Mouse (Mus musculus) lung, embryonic 14.5 days (tissue): ENCODE data around the gene Nectin1. TPM values are rescaled to one million over a fixed set of nuclear protein-coding genes. Genes with fewer than 3 reads are reported as not detected.

Source experiments
- ATAC-seq: fragments of 200-750 bp; cut with Nextera tagmentation; 2 replicates; pipeline ENCODE4 v1.8.0; 2017; ENCODE audit warnings: mild to moderate bottlenecking, moderate TSS enrichment, moderate library complexity; ENCODE audit not compliant: insufficient read depth
- DNase-seq: peaks from one replicate; pipeline ENCODE4 v3.0.0-alpha.2; 2015
- H3K27ac ChIP-seq: fragments of 300-500 bp; sonication (generic); 2 replicates; pipeline ENCODE4 v1.5.1; 2014; ENCODE audit warnings: low read depth, mild to moderate bottlenecking, moderate library complexity
- H3K27me3 ChIP-seq: fragments of 300-500 bp; sonication (generic); 2 replicates; pipeline ENCODE4 v1.6.1; 2014; ENCODE audit warnings: low read length, control low read depth; ENCODE audit not compliant: insufficient read depth
- H3K36me3 ChIP-seq: fragments of 300-500 bp; sonication (generic); 2 replicates; pipeline ENCODE4 v1.6.1; 2014; ENCODE audit warnings: control low read depth; ENCODE audit not compliant: insufficient read depth
- H3K4me1 ChIP-seq: fragments of 300-500 bp; sonication (generic); 2 replicates; pipeline ENCODE4 v1.6.1; 2014; ENCODE audit warnings: antibody characterized with exemption, control low read depth; ENCODE audit not compliant: insufficient read depth
- H3K4me2 ChIP-seq: fragments of 300-500 bp; sonication (generic); 2 replicates; pipeline ENCODE4 v1.6.1; 2014; ENCODE audit warnings: mild to moderate bottlenecking
- H3K4me3 ChIP-seq: fragments of 300-500 bp; sonication (generic); 2 replicates; pipeline ENCODE4 v1.5.1; 2014; ENCODE audit warnings: low read depth, low read length
- H3K9ac ChIP-seq: fragments of 300-500 bp; sonication (generic); 2 replicates; pipeline ENCODE4 v1.6.1; 2014
- H3K9me3 ChIP-seq: fragments of 300-500 bp; sonication (generic); 2 replicates; pipeline ENCODE4 v1.6.1; 2016; ENCODE audit warnings: low read depth, low read length, control low read depth
- CTCF ChIP-seq: IDR thresholded peaks from 2 replicates; pipeline ENCODE4 v1.5.1; 2016; ENCODE audit warnings: antibody characterized with exemption, low read depth
- WGBS: fragments of 180-500 bp; shearing (Covaris S2); extraction: QIAGEN DNeasy Blood & Tissue Kit; methylation state at CpG from one replicate; pipeline ENCODE4 v1.1.7; 2014; 5-methylcytosine and 5-hydroxymethylcytosine counted together
- polyA plus RNA-seq: library from polyadenylated mRNA; unstranded; fragments of >200 nt; fragmentation: Nextera tagmentation; extraction: Ambion mirVana; gene quantifications from 2 replicates; pipeline ENCODE4 v1.2.1, GENCODE M21; 2014

Gene Nectin1
- polyA plus RNA-seq, 1 experiment from 2014 or later = 6.7 TPM

- 0 out of 2 replicates have a peak, but pooled peaks cover 3% of the 10 kb centered on the region for H3K27me3 ChIP-seq
- DNase-seq (peak; percentile 44), ATAC-seq (peak; percentile 68)
Measured at GRCm38 (mm10) chr9:43843711-43844127, 99.9 kb downstream of the Nectin1 start.

DNA sequence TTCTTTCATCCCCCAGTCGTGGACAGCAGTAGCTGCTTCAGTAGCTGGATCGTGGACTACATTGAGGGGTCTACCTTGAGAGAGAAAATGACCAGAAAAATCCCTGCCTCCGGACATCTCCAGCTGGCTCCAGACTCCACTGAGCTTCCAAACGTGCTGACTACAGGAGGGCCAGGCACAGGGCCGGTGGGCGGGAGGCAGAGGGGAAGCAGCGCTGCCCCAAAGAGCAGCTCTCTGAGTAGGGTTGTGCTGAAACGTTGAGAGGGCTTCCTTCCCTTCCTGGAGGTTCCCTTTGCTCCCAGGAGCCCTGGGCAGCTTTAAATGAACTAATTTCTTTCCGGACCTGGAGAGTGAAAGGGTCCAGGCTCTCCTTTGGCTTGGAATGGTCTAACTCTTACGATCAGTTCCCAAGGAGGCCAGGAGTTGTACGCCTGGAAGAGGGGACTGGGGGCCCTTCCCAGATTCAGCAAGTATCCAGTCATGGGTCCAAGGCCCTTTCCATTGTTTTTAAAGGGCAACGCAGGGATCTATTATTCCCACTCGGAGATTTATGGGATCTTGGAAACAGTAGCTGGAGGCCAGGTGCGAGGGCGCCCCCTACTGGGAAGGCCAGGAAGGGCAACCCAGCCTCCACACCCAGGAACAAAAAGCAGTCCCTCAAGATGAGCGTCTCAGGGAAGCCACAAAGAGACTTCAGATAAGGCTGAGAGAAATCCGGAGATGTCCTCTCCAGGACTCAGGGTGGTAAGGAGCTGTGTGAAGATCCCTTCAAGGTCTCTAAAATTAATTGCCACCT, 102.1 kb downstream of the Nectin1 start:
- Histone ChIP-seq H3K4me3 (no peak overlapping the region), H3K9me3 (no peaks in the 10 kb centered on the region), H3K4me1 (peaks cover 5% of the 10 kb centered on the region; the same call in 1 of the 2 replicates), H3K36me3 (no peaks in the 10 kb centered on the region), H3K27ac (no peak overlapping the region), H3K4me2 (no peak overlapping the region), H3K9ac (no peak overlapping the region), H3K27me3 (0 out of 2 replicates have a peak, but pooled peaks cover 3% of the 10 kb centered on the region)
- WGBS = 10% methylated on average over 17 of the region's 17 CpGs
- DNase-seq = peak; percentile 65
- peak; percentile 82 for TF ChIP-seq CTCF
- no peak for ATAC-seq

More at GRCm38 (mm10) chr9:43843711-43844127, 99.9 kb downstream of the Nectin1 start:
- Histone ChIP-seq H3K9me3 (no peaks in the 10 kb centered on the region), H3K4me2 (no peak overlapping the region), H3K4me3 (no peak overlapping the region), H3K27ac (no peak overlapping the region), H3K9ac (no peak overlapping the region), H3K4me1 (peaks cover 5% of the 10 kb centered on the region; the same call in 1 of the 2 replicates), H3K36me3 (no peaks in the 10 kb centered on the region)
- 3% methylated on average over 2 of the region's 3 CpGs for WGBS
- no peak for TF ChIP-seq CTCF

- Histone ChIP-seq H3K4me3 (no peak overlapping the region), H3K27ac (no peak overlapping the region), H3K4me2 (no peak overlapping the region), H3K36me3 (no peaks in the 10 kb centered on the region), H3K4me1 (peaks cover 5% of the 10 kb centered on the region; the same call in 1 of the 2 replicates), H3K9ac (no peak overlapping the region), H3K9me3 (no peaks in the 10 kb centered on the region), H3K27me3 (0 out of 2 replicates have a peak, but pooled peaks cover 3% of the 10 kb centered on the region)
- no peak for TF ChIP-seq CTCF
- DNase-seq (no peak), ATAC-seq (no peak)
- whole genome bisulfite sequencing = 54% methylated on average over 5 of the region's 5 CpGs
Measured at GRCm38 (mm10) chr9:43847861-43848260, 104.1 kb downstream of the Nectin1 start.

- Histone ChIP-seq H3K9me3 (no peaks in the 10 kb centered on the region), H3K4me3 (no peak overlapping the region), H3K27me3 (no peaks in the 10 kb centered on the region), H3K4me2 (no peak overlapping the region), H3K4me1 (peaks cover 5% of the 10 kb centered on the region; the same call in 1 of the 2 replicates), H3K36me3 (no peaks in the 10 kb centered on the region), H3K9ac (no peak overlapping the region), H3K27ac (no peak overlapping the region)
- WGBS = 67% methylated on average over 8 of the region's 8 CpGs
- TF ChIP-seq CTCF = no peak
- DNase-seq = no peak
- ATAC-seq = no peak
Measured at GRCm38 (mm10) chr9:43850281-43850680, 106.5 kb downstream of the Nectin1 start.

- no peak for TF ChIP-seq CTCF
- Histone ChIP-seq H3K9me3 (no peaks in the 10 kb centered on the region), H3K9ac (no peak overlapping the region), H3K36me3 (no peaks in the 10 kb centered on the region), H3K4me1 (no peaks in the 10 kb centered on the region), H3K4me3 (no peak overlapping the region), H3K27ac (no peak overlapping the region), H3K4me2 (no peak overlapping the region), H3K27me3 (no peaks in the 10 kb centered on the region)
- 66% methylated on average over 7 of the region's 7 CpGs for WGBS
- DNase-seq (no peak), ATAC-seq (no peak)
Measured at GRCm38 (mm10) chr9:43851154-43851553, 107.4 kb downstream of the Nectin1 start.

- Histone ChIP-seq H3K27me3 (no peaks in the 10 kb centered on the region), H3K4me3 (no peak overlapping the region), H3K36me3 (no peaks in the 10 kb centered on the region), H3K9me3 (no peaks in the 10 kb centered on the region), H3K4me2 (no peak overlapping the region), H3K27ac (no peak overlapping the region), H3K4me1 (no peaks in the 10 kb centered on the region), H3K9ac (no peak overlapping the region)
- 82% methylated on average over 7 of the region's 7 CpGs for WGBS
- ATAC-seq = no peak
- no peak for TF ChIP-seq CTCF
- no peak for DNase-seq
Measured at GRCm38 (mm10) chr9:43855887-43856286, 112.1 kb downstream of the Nectin1 start.
